Mouse (Mus musculus): ENCODE results near the gene Coasy. TPM values are rescaled to one million over a fixed set of nuclear protein-coding genes. Genes with fewer than 3 reads are reported as not detected.

The Coasy gene
- polyA plus RNA-seq, 1 experiment from 2014 or later: 45.9 TPM

DNA sequence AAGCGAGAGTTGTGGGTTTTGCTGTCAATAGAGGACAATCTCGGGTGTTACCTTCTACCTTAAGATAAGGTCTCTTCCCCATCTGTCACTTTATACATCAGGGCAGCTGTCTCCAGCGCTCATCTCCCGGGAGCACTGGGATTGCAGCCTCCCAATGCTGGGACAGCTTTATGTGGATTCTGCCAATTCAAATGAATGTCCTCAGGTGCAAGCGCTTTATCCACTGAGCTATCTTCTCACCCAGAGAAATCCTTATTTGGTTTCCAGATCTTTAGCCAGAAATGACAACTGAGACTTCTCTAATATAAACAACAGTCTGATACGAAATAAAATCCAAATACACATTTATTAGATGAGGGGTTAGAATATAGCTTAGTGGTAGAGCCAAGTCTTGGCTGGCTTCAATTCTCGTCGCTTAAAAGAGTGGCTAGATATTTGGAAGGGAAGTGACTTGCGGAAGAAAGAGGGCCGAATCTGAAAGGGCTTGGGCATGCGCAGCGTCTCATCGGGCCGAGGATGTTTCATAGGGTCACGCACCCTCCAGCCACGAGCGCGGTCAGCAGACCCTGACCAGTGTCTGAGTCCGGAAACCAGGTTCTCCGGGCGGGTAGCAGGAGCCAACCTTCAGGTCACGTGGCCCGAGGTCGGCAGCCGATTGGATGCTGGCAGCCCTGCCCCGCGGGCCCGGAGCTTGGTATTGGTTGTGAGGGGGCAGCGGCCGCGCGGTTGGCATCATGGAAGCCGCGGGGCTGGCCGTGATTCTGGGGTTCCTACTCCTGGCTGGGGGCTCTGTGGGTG, 12.8 kb upstream of the Coasy start, which contains the start of gene Naglu:
Gene Naglu (plus strand): TSS at position 622 of the 798 bp plus-strand sequence.
- Histone ChIP-seq H3K4me1 (ENCODE audit: control insufficient read depth, insufficient read depth, low read depth, low read length) (peaks cover 19% of the 10 kb centered on the region), H3K36me3 (ENCODE audit: control insufficient read depth, insufficient read depth, low read length) (no peaks in the 10 kb centered on the region), H3K9me3 (ENCODE audit: control insufficient read depth, low read length) (no peaks in the 10 kb centered on the region), H3K27ac (ENCODE audit: low read depth, low read length) (peak within 1 kb of the TSS; percentile 84), H3K27me3 (replicated peaks; ENCODE audit: control insufficient read depth, insufficient read depth, low read length) (no peaks in the 10 kb centered on the region), H3K9ac (ENCODE audit: low read depth, low read length) (peak within 1 kb of the TSS; percentile 94), H3K4me3 (ENCODE audit: low read length) (peak within 1 kb of the TSS; percentile 64), H3K4me2 (ENCODE audit: low read length) (peak within 1 kb of the TSS; percentile 77)
- peak; percentile 90 for ATAC-seq
- WGBS: 4% methylated on average over 35 of the region's 35 CpGs

GRCm38 (mm10) chr11:101070189-101070527, 12.2 kb upstream of the Coasy start:
- Histone ChIP-seq H3K4me2 (ENCODE audit: low read length) (peak overlapping the region; percentile 77), H3K4me1 (ENCODE audit: control insufficient read depth, insufficient read depth, low read depth, low read length) (peaks cover 19% of the 10 kb centered on the region), H3K27ac (ENCODE audit: low read depth, low read length) (peak overlapping the region; percentile 84), H3K9ac (ENCODE audit: low read depth, low read length) (peak overlapping the region; percentile 94), H3K9me3 (ENCODE audit: control insufficient read depth, low read length) (no peaks in the 10 kb centered on the region), H3K4me3 (ENCODE audit: low read length) (peak overlapping the region; percentile 64), H3K36me3 (ENCODE audit: control insufficient read depth, insufficient read depth, low read length) (no peaks in the 10 kb centered on the region), H3K27me3 (replicated peaks; ENCODE audit: control insufficient read depth, insufficient read depth, low read length) (no peaks in the 10 kb centered on the region)
- under 1% methylated on average over 19 of the region's 36 CpGs for WGBS
- peak; percentile 74 for ATAC-seq

DNA sequence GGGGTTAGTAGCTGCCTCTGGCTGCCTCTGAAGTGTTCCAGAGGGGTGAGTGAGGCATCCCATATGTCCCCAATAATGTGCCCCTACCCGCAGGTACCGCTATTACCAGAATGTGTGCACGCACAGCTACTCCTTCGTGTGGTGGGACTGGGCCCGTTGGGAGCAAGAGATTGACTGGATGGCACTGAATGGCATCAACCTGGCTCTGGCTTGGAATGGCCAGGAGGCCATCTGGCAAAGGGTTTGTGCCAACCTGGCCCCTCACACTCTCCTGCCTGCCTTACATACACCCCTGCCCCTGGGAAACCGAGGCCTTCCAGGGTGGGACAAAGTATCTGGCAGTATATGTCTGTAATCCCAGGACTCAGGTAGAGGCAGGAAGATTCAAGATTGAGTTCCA, 11.4 kb upstream of the Coasy start:
- no peaks in the 10 kb centered on the region for H3K36me3 ChIP-seq (ENCODE audit: control insufficient read depth, insufficient read depth, low read length)
- H3K4me3 ChIP-seq (ENCODE audit: low read length): peak overlapping the region; percentile 64
- H3K9me3 ChIP-seq (ENCODE audit: control insufficient read depth, low read length): no peaks in the 10 kb centered on the region
- 57% methylated on average over 6 of the region's 6 CpGs for WGBS
- peaks cover 19% of the 10 kb centered on the region for H3K4me1 ChIP-seq (ENCODE audit: control insufficient read depth, insufficient read depth, low read depth, low read length)
- no peak overlapping the region for H3K9ac ChIP-seq (ENCODE audit: low read depth, low read length)
- no peak overlapping the region for H3K27ac ChIP-seq (ENCODE audit: low read depth, low read length)
- no peaks in the 10 kb centered on the region for H3K27me3 ChIP-seq (replicated peaks; ENCODE audit: control insufficient read depth, insufficient read depth, low read length)
- H3K4me2 ChIP-seq (ENCODE audit: low read length): peak overlapping the region; percentile 77
- ATAC-seq: no peak

- WGBS: 71% methylated on average over 14 of the region's 14 CpGs
- no peaks in the 10 kb centered on the region for H3K9me3 ChIP-seq (ENCODE audit: control insufficient read depth, low read length)
- no peak for ATAC-seq
- no peak overlapping the region for H3K27ac ChIP-seq (ENCODE audit: low read depth, low read length)
- H3K27me3 ChIP-seq (replicated peaks; ENCODE audit: control insufficient read depth, insufficient read depth, low read length): no peaks in the 10 kb centered on the region
- no peak overlapping the region for H3K4me3 ChIP-seq (ENCODE audit: low read length)
- H3K9ac ChIP-seq (ENCODE audit: low read depth, low read length): no peak overlapping the region
- peaks cover 16% of the 10 kb centered on the region for H3K4me1 ChIP-seq (ENCODE audit: control insufficient read depth, insufficient read depth, low read depth, low read length)
- H3K36me3 ChIP-seq (ENCODE audit: control insufficient read depth, insufficient read depth, low read length): no peaks in the 10 kb centered on the region
- H3K4me2 ChIP-seq (ENCODE audit: low read length): no peak overlapping the region
These were observed 10.4 kb upstream of the Coasy start for GRCm38 (mm10) chr11:101071810-101072428.

DNA sequence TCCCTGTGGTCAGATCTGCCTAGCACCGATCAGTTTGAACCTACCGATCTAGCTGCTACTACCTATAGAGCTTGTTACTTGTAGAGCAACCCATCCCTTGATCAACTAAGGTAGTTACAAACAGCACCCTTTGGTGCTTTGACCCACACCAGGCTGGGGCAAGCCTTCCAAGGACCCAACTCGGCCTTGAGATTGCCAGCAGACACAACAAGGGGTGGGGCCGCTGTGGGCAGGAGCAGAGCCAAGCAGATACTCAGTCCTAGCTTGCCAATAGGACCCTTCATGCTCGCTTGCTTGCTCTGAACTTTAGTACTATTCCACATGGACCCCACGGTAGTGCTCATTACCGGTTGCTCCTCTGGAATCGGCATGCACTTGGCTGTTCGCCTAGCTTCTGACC, 4.2 kb upstream of the Coasy start, which contains the start of gene Hsd17b1:
Gene Hsd17b1 (plus strand): TSS at position 291 of the 400 bp plus-strand sequence.
- 66% methylated on average over 9 of the region's 9 CpGs for WGBS
- Histone ChIP-seq H3K9ac (ENCODE audit: low read depth, low read length) (no peak within 1 kb of the TSS), H3K4me1 (ENCODE audit: control insufficient read depth, insufficient read depth, low read depth, low read length) (peaks cover 7% of the 10 kb centered on the region), H3K4me2 (ENCODE audit: low read length) (no peak within 1 kb of the TSS), H3K4me3 (ENCODE audit: low read length) (no peak within 1 kb of the TSS), H3K36me3 (ENCODE audit: control insufficient read depth, insufficient read depth, low read length) (no peaks in the 10 kb centered on the region), H3K27ac (ENCODE audit: low read depth, low read length) (no peak within 1 kb of the TSS), H3K27me3 (replicated peaks; ENCODE audit: control insufficient read depth, insufficient read depth, low read length) (peaks cover 39% of the 10 kb centered on the region), H3K9me3 (ENCODE audit: control insufficient read depth, low read length) (no peaks in the 10 kb centered on the region)
- ATAC-seq: no peak

- Histone ChIP-seq H3K36me3 (ENCODE audit: control insufficient read depth, insufficient read depth, low read length) (no peaks in the 10 kb centered on the region; the same call in 1 of the 2 replicates), H3K4me2 (ENCODE audit: low read length) (peak overlapping the region; percentile 16; the same call in 1 of the 2 replicates), H3K4me3 (ENCODE audit: low read length) (0 out of 2 replicates have a peak overlapping the region, but pooled peaks have one; percentile 5), H3K27me3 (replicated peaks; ENCODE audit: control insufficient read depth, insufficient read depth, low read length) (peaks cover 39% of the 10 kb centered on the region), H3K9me3 (ENCODE audit: control insufficient read depth, low read length) (no peaks in the 10 kb centered on the region), H3K27ac (ENCODE audit: low read depth, low read length) (no peak overlapping the region), H3K9ac (ENCODE audit: low read depth, low read length) (no peak overlapping the region), H3K4me1 (ENCODE audit: control insufficient read depth, insufficient read depth, low read depth, low read length) (peaks cover 14% of the 10 kb centered on the region)
- 4% methylated on average over 23 of the region's 27 CpGs for WGBS
- no peak for ATAC-seq
These were observed 2.6 kb upstream of the Coasy start for GRCm38 (mm10) chr11:101079746-101080145.

GRCm38 (mm10) chr11:101080421-101080820, 1.9 kb upstream of the Coasy start:
- H3K4me1 ChIP-seq (ENCODE audit: control insufficient read depth, insufficient read depth, low read depth, low read length): peaks cover 14% of the 10 kb centered on the region
- ATAC-seq: no peak
- H3K9ac ChIP-seq (ENCODE audit: low read depth, low read length): no peak overlapping the region
- no peak overlapping the region for H3K27ac ChIP-seq (ENCODE audit: low read depth, low read length)
- no peaks in the 10 kb centered on the region for H3K9me3 ChIP-seq (ENCODE audit: control insufficient read depth, low read length)
- H3K4me3 ChIP-seq (ENCODE audit: low read length): no peak overlapping the region
- H3K4me2 ChIP-seq (ENCODE audit: low read length): no peak overlapping the region
- no peaks in the 10 kb centered on the region; the same call in 1 of the 2 replicates for H3K36me3 ChIP-seq (ENCODE audit: control insufficient read depth, insufficient read depth, low read length)
- peaks cover 39% of the 10 kb centered on the region for H3K27me3 ChIP-seq (replicated peaks; ENCODE audit: control insufficient read depth, insufficient read depth, low read length)
- WGBS: 63% methylated on average over 5 of the region's 5 CpGs

GRCm38 (mm10) chr11:101081659-101082058, 706 bp upstream of the Coasy start:
- Histone ChIP-seq H3K4me1 (ENCODE audit: control insufficient read depth, insufficient read depth, low read depth, low read length) (peaks cover 25% of the 10 kb centered on the region), H3K9me3 (ENCODE audit: control insufficient read depth, low read length) (no peaks in the 10 kb centered on the region)

GRCm38 (mm10) chr11:101083083-101083697, 825 bp downstream of the Coasy start:
- Histone ChIP-seq H3K27ac (ENCODE audit: low read depth, low read length) (peak overlapping the region; percentile 92), H3K9me3 (ENCODE audit: control insufficient read depth, low read length) (no peaks in the 10 kb centered on the region), H3K27me3 (replicated peaks; ENCODE audit: control insufficient read depth, insufficient read depth, low read length) (peaks cover 27% of the 10 kb centered on the region), H3K9ac (ENCODE audit: low read depth, low read length) (peak overlapping the region; percentile 89), H3K4me2 (ENCODE audit: low read length) (peak overlapping the region; percentile 100), H3K4me1 (ENCODE audit: control insufficient read depth, insufficient read depth, low read depth, low read length) (peaks cover 33% of the 10 kb centered on the region), H3K36me3 (ENCODE audit: control insufficient read depth, insufficient read depth, low read length) (peaks cover 3% of the 10 kb centered on the region), H3K4me3 (ENCODE audit: low read length) (peak overlapping the region; percentile 80)
- peak; percentile 2; the same call in 1 of the 2 replicates for ATAC-seq
- 33% methylated on average over 19 of the region's 19 CpGs for WGBS

More at GRCm38 (mm10) chr11:101081659-101082058, 706 bp upstream of the Coasy start:
- H3K4me3 ChIP-seq (ENCODE audit: low read length): peak overlapping the region; percentile 80
- peaks cover 3% of the 10 kb centered on the region for H3K36me3 ChIP-seq (ENCODE audit: control insufficient read depth, insufficient read depth, low read length)
- WGBS: 5% methylated on average over 10 of the region's 10 CpGs
- ATAC-seq: no peak
- H3K27me3 ChIP-seq (replicated peaks; ENCODE audit: control insufficient read depth, insufficient read depth, low read length): peaks cover 39% of the 10 kb centered on the region
- H3K9ac ChIP-seq (ENCODE audit: low read depth, low read length): peak overlapping the region; percentile 25
- H3K4me2 ChIP-seq (ENCODE audit: low read length): peak overlapping the region; percentile 100
- peak overlapping the region; percentile 92 for H3K27ac ChIP-seq (ENCODE audit: low read depth, low read length)
